Mouse (Mus musculus): Measurements from ENCODE around the gene Gm2030. TPM values are rescaled to one million over a fixed set of nuclear protein-coding genes. Genes with fewer than 3 reads are reported as not detected.
"Not testable (repeated sequence)": the region's sequence is repeated elsewhere in the genome, so short reads cannot be mapped to it uniquely, and the experiment has no call there.

Gene Gm2030
- total RNA-seq (2012; rRNA removed) (not detected in 2 replicates), total RNA-seq (2014; rRNA removed) (not detected in 2 replicates), polyA plus RNA-seq (2012; ENCODE audit: insufficient read length, low read depth) (not detected in 2 replicates)

GRCm38 (mm10) chrX:26309944-26310343 is at the start of gene Gm2030:
Gene Gm2030 (minus strand): TSS chrX:26310044.
- H3K9me3 ChIP-seq (replicated peaks; ENCODE audit: low read length); H3K27ac ChIP-seq (ENCODE audit: insufficient read depth, low read depth); H3K4me2 ChIP-seq (ENCODE audit: insufficient read depth, low read depth, poor library complexity, severe bottlenecking); dilution Hi-C loops (cut with MboI; ENCODE audit: extremely low pct_ligation_motif_present, extremely low pct_unique_long_range_greater_than_20kb, low sequenced_read_pairs); H3K9ac ChIP-seq (ENCODE audit: insufficient read depth, low read depth); H3K4me1 ChIP-seq (ENCODE audit: control insufficient read depth in 1 of 2, insufficient read depth in 2 of 2); DNase-seq (ENCODE audit: extremely low read depth); H3K4me3 ChIP-seq (replicated peaks in 1 of 3; ENCODE audit: low read depth in 2 of 3, low read length in 2 of 3, poor library complexity in 1 of 3); H3K36me3 ChIP-seq (replicated peaks in 1 of 2; ENCODE audit: control insufficient read depth in 1 of 2, insufficient read depth in 1 of 2, low read length in 1 of 2); H3K79me2 ChIP-seq (replicated peaks; ENCODE audit: control insufficient read depth, extremely low read depth, insufficient read depth, poor library complexity, severe bottlenecking); in situ Hi-C loops (cut with MboI; ENCODE audit: low pct_ligation_motif_present, low pct_unique_long_range_greater_than_20kb, low sequenced_read_pairs); H3K27me3 ChIP-seq (replicated peaks): not testable (repeated sequence)

Other genes with a start within 250 kb of the Gm2030 start
- gene Gm2012, start 78.7 kb downstream of the Gm2030 start, total RNA-seq (2012; rRNA removed), result not detected in 2 replicates
- not detected in 2 replicates for gene Gm2012, start 78.7 kb downstream of the Gm2030 start, total RNA-seq (2014; rRNA removed)
- not detected in 2 replicates for gene Gm2012, start 78.7 kb downstream of the Gm2030 start, polyA plus RNA-seq (2012; ENCODE audit: insufficient read length, low read depth)
- gene Slx, start 235.5 kb upstream of the Gm2030 start, total RNA-seq (2012; rRNA removed), result not detected in 2 replicates
- not detected in 2 replicates for gene Slx, start 235.5 kb upstream of the Gm2030 start, total RNA-seq (2014; rRNA removed)
- gene Slx, start 235.5 kb upstream of the Gm2030 start, polyA plus RNA-seq (2012; ENCODE audit: insufficient read length, low read depth), result not detected in 2 replicates

Measured in CH12.LX (cell line).